Mouse (Mus musculus): ENCODE measurements around the gene Chtf18. TPM values are rescaled to one million over a fixed set of nuclear protein-coding genes. Genes with fewer than 3 reads are reported as not detected.
A peak's percentile ranks its signal among the peaks of the same experiment; 100 is the strongest.

The Chtf18 gene
- total and polyA plus RNA-seq, 3 experiments: 11.9 to 38.2 (median 24.8) TPM

GRCm38 (mm10) chr17:25723919-25724318 lies 3.3 kb downstream of the Chtf18 start:
- Histone ChIP-seq H3K4me2 (ENCODE audit: insufficient read depth, low read depth, poor library complexity, severe bottlenecking) (no peak overlapping the region), H3K36me3 (replicated peaks in 1 of 2; ENCODE audit: control insufficient read depth in 1 of 2, insufficient read depth in 1 of 2, low read length in 1 of 2) (peaks cover 51 to 76% of the 10 kb centered on the region in 2 experiments), H3K27me3 (replicated peaks) (no peaks in the 10 kb centered on the region), H3K4me1 (ENCODE audit: control insufficient read depth in 1 of 2, insufficient read depth in 2 of 2) (peaks cover 9 to 27% of the 10 kb centered on the region in 2 experiments), H3K27ac (ENCODE audit: insufficient read depth, low read depth) (no peak overlapping the region), H3K79me2 (replicated peaks; ENCODE audit: control insufficient read depth, extremely low read depth, insufficient read depth, poor library complexity, severe bottlenecking) (no peaks in the 10 kb centered on the region; the same call in 1 of the 2 replicates), H3K9me3 (replicated peaks; ENCODE audit: low read length) (no peaks in the 10 kb centered on the region), H3K4me3 (replicated peaks in 1 of 3; ENCODE audit: low read depth in 2 of 3, low read length in 2 of 3, poor library complexity in 1 of 3) (no peak overlapping the region), H3K9ac (ENCODE audit: insufficient read depth, low read depth) (no peak overlapping the region)
- in situ Hi-C loops (cut with MboI; ENCODE audit: low pct_ligation_motif_present, low pct_unique_long_range_greater_than_20kb, low sequenced_read_pairs): no loop called here
- TF ChIP-seq BHLHE40 (IDR thresholded peaks at IDR 0.05; ENCODE audit: low read depth, low read length): no peak
- no peak for TF ChIP-seq KAT2A (IDR thresholded peaks at IDR 0.05; ENCODE audit: insufficient replicate concordance, low read length)
- TF ChIP-seq SMC3 (IDR thresholded peaks at IDR 0.05; ENCODE audit: low read depth, low read length): no peak
- TF ChIP-seq USF1 (IDR thresholded peaks at IDR 0.05; ENCODE audit: low read depth, low read length): no peak
- TF ChIP-seq E2F4 (IDR thresholded peaks at IDR 0.05; ENCODE audit: insufficient replicate concordance, low read depth, low read length): no peak
- no peak for TF ChIP-seq GABPA (IDR thresholded peaks at IDR 0.05; ENCODE audit: insufficient replicate concordance, low read depth, low read length)
- peak; percentile 5 for TF ChIP-seq RAD21 (IDR thresholded peaks at IDR 0.05; ENCODE audit: low read depth, low read length)
- TF ChIP-seq POLR2AphosphoS2 (IDR thresholded peaks at IDR 0.05; ENCODE audit: low read depth, low read length): no peak
- no peak for TF ChIP-seq PAX5 (IDR thresholded peaks at IDR 0.05; ENCODE audit: low read length)
- no peak for TF ChIP-seq NRF1 (IDR thresholded peaks at IDR 0.05; ENCODE audit: low read depth, low read length)
- TF ChIP-seq USF2 (conservative IDR thresholded peaks at IDR 0.05; ENCODE audit: low read depth, low read length): no peak
- no peak for TF ChIP-seq ELF1 (IDR thresholded peaks at IDR 0.05; ENCODE audit: low read depth, low read length)
- no peak for TF ChIP-seq MAX (IDR thresholded peaks at IDR 0.05; ENCODE audit: low read length)
- TF ChIP-seq MYC (IDR thresholded peaks at IDR 0.05; ENCODE audit: low read depth, low read length): no peak
- peak; percentile 25 to 56; a peak in 2 of 4 replicates for TF ChIP-seq CTCF (conservative IDR thresholded peaks at IDR 0.05 in 1 of 2, IDR thresholded peaks at IDR 0.05 in 1 of 2; ENCODE audit: low read depth in 2 of 2, low read length in 2 of 2)
- dilution Hi-C loops (cut with MboI; ENCODE audit: extremely low pct_ligation_motif_present, extremely low pct_unique_long_range_greater_than_20kb, low sequenced_read_pairs): no loop called here
- peak; percentile 21 for DNase-seq (ENCODE audit: extremely low read depth)

GRCm38 (mm10) chr17:25723470-25723869 lies 3.7 kb downstream of the Chtf18 start:
- DNase-seq (ENCODE audit: extremely low read depth): no peak
- Histone ChIP-seq H3K27ac (ENCODE audit: insufficient read depth, low read depth) (no peak overlapping the region), H3K36me3 (replicated peaks in 1 of 2; ENCODE audit: control insufficient read depth in 1 of 2, insufficient read depth in 1 of 2, low read length in 1 of 2) (peaks cover 52 to 76% of the 10 kb centered on the region in 2 experiments), H3K4me2 (ENCODE audit: insufficient read depth, low read depth, poor library complexity, severe bottlenecking) (no peak overlapping the region), H3K27me3 (replicated peaks) (no peaks in the 10 kb centered on the region), H3K4me3 (replicated peaks in 1 of 3; ENCODE audit: low read depth in 2 of 3, low read length in 2 of 3, poor library complexity in 1 of 3) (no peak overlapping the region), H3K9me3 (replicated peaks; ENCODE audit: low read length) (no peaks in the 10 kb centered on the region), H3K9ac (ENCODE audit: insufficient read depth, low read depth) (no peak overlapping the region), H3K79me2 (replicated peaks; ENCODE audit: control insufficient read depth, extremely low read depth, insufficient read depth, poor library complexity, severe bottlenecking) (no peaks in the 10 kb centered on the region; the same call in 1 of the 2 replicates), H3K4me1 (ENCODE audit: control insufficient read depth in 1 of 2, insufficient read depth in 2 of 2) (peaks cover 5 to 27% of the 10 kb centered on the region in 2 experiments)
- TF ChIP-seq NRF1 (IDR thresholded peaks at IDR 0.05; ENCODE audit: low read depth, low read length) (no peak), MEF2A (IDR thresholded peaks at IDR 0.05; ENCODE audit: borderline replicate concordance, low read depth, low read length) (no peak), MAX (IDR thresholded peaks at IDR 0.05; ENCODE audit: low read length) (no peak), EP300 (IDR thresholded peaks at IDR 0.05; ENCODE audit: low read length) (no peak), IRF4 (IDR thresholded peaks at IDR 0.05; ENCODE audit: low read depth, low read length) (no peak), MAZ (IDR thresholded peaks at IDR 0.05; ENCODE audit: low read depth, low read length) (no peak), HCFC1 (IDR thresholded peaks at IDR 0.05; ENCODE audit: low read depth, low read length) (no peak), PAX5 (IDR thresholded peaks at IDR 0.05; ENCODE audit: low read length) (no peak), BHLHE40 (IDR thresholded peaks at IDR 0.05; ENCODE audit: low read depth, low read length) (no peak), USF1 (IDR thresholded peaks at IDR 0.05; ENCODE audit: low read depth, low read length) (no peak), CHD1 (IDR thresholded peaks at IDR 0.05; ENCODE audit: low read depth, low read length) (no peak), ZMIZ1 (IDR thresholded peaks at IDR 0.05; ENCODE audit: low read depth, low read length) (no peak)
- in situ Hi-C loops (cut with MboI; ENCODE audit: low pct_ligation_motif_present, low pct_unique_long_range_greater_than_20kb, low sequenced_read_pairs) (no loop called here), dilution Hi-C loops (cut with MboI; ENCODE audit: extremely low pct_ligation_motif_present, extremely low pct_unique_long_range_greater_than_20kb, low sequenced_read_pairs) (no loop called here)

Measured in CH12.LX (cell line).